Mouse (Mus musculus) heart, postnatal 14 days (tissue): Measurements from ENCODE around the gene Atxn10. TPM values are rescaled to one million over a fixed set of nuclear protein-coding genes. Genes with fewer than 3 reads are reported as not detected.

Experiments used
- DNase-seq, 2 experiments: peaks; one replicate each; pipeline ENCODE4 v3.0.0; 2021 to 2022
- intact Hi-C: fragments of 180-260 bp; cut with DNase I; formaldehyde crosslinking; loops from one replicate; pipeline ENCODE4 v1.15.1; 2025
- total RNA-seq, 2 experiments: library from RNA; stranded (reverse); gene quantifications; 2 replicates each; pipeline ENCODE4 v1.2.3; 2021

The Atxn10 gene
- total RNA-seq, 2 experiments from 2014 or later: 79.3 to 80.6 TPM

GRCm38 (mm10) chr15:85463027-85463790, 127.2 kb downstream of the Atxn10 start:
- intact Hi-C loops: no loop called here
- DNase-seq: no peak

- intact Hi-C loops: no loop called here
- no peak for DNase-seq
Measured at GRCm38 (mm10) chr15:85464190-85464589, 128.1 kb downstream of the Atxn10 start.

- no peak for DNase-seq
- intact Hi-C loops: no loop called here
Measured at GRCm38 (mm10) chr15:85464823-85465565, 128.9 kb downstream of the Atxn10 start.

GRCm38 (mm10) chr15:85466456-85467067, 130.5 kb downstream of the Atxn10 start:
- intact Hi-C loops: no loop called here
- no peak for DNase-seq

GRCm38 (mm10) chr15:85469401-85469800, 133.4 kb downstream of the Atxn10 start:
- no peak for DNase-seq
- intact Hi-C loops: no loop called here

DNA sequence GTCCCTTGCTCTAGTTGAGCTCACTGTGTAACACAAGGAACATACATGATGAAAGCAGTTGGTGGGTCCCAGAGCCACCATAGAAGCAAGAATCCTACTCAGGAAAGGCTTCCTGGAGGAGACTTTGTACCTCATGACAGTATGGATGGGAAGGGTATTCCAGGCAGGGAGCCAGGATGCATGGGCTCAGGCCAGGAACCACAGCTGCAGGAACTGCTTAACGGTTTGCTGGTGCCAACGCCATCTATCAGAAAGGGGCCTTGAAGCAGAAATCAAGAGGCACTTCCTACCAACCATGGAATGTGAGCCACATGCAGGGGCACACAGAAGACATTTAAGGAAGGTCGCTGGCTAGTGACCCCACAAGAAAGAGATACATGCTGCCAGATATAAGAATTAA, 138.7 kb downstream of the Atxn10 start:
- intact Hi-C loops: loop anchor here (5.0 kb wide), 1 partner anchor 207 kb away; no protein-coding TSS in a partner anchor
- DNase-seq: no peak

DNA sequence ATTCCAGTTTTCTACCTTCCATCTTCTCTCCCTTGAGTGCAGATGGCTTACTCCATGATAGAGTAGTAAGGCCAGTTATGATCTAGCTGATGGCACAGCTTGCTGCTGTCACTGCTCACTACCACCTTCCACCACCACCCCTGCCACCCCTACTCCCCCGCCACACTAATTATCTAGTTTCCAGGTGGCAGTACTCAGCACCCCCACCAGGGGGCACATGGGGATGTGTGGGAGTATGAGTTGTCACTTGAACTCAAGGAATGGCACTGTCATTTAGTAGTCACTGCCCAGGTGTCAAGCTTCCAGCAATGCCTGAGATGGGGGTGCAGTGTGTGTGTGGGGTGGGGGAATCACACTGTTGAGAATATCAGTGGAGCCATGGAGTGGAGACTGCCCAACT, 141.5 kb downstream of the Atxn10 start:
- DNase-seq: peak; percentile 64 to 80
- intact Hi-C loops: loop anchor here (1.0 to 5.0 kb wide), 3 partner anchors 105 to 210 kb away; partner anchors contain the start of gene Wnt7b

DNA sequence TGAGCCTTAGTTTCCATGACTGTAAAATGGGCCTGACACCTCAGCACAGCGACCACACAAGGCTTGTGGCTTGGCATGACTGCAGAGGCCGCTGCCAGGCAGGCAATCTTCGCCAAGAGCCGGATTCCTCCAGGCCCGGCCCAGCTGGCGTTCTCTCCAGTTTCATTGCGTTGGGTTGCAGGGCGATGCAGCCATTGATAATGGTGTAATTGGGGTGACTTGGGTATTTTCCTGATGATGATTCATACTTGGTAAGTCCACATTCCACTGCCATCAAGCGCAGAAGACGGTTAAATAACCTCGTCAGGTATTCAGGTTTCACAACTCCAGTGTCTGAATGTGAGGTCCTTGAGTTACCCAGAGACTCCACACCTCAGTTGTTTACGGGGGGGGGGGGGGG, 143.3 kb downstream of the Atxn10 start:
- intact Hi-C loops: loop anchor here (5.0 kb wide), 1 partner anchor 212 kb away; no protein-coding TSS in a partner anchor
- DNase-seq: no peak

DNA sequence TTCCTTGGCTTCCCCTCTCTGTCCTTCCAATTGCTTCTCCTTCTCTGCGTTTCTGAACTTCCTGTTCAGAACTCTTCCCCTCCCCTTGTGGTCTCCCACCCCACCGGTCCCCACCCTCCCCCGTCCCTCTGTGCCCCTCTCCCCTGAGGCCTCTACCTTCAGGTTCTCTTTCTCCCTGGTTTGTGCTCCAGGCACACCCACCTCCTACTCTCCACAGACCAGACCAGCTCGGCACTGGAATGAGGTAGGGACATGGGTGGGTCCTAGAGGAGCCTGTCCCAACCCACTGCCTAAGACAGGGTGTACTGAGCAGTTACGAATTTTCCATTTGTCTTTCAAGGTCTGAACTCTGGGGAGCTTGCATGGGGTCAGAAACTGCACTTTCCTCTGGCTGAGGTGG, 143.9 kb downstream of the Atxn10 start:
- DNase-seq: no peak
- intact Hi-C loops: loop anchor here (1.0 to 5.0 kb wide), 2 partner anchors 166 to 213 kb away; no protein-coding TSS in a partner anchor

DNA sequence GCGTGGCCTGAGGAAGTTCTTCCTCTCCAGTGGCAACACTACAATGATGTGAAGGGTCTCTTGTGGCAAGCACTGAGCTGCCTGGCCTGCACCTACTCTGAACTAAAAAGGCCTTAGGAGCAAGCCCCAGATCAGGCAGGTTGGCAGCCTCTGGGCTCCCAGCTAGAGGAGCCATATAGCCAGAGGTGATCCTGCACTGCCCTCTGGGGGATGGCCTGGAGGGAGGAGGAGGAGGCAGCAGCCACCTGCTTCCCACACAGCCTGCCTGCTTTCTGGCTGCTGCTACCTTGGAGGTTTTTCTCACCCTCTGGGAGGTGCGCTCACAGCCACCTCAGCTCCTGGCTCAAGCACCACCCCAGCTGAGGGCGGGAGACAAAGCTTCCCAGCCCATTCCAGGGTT, 144.6 kb downstream of the Atxn10 start:
- peak; percentile 22 to 42 for DNase-seq
- intact Hi-C loops: loop anchor here (1.0 kb wide), 1 partner anchor 166 kb away; no protein-coding TSS in a partner anchor

DNA sequence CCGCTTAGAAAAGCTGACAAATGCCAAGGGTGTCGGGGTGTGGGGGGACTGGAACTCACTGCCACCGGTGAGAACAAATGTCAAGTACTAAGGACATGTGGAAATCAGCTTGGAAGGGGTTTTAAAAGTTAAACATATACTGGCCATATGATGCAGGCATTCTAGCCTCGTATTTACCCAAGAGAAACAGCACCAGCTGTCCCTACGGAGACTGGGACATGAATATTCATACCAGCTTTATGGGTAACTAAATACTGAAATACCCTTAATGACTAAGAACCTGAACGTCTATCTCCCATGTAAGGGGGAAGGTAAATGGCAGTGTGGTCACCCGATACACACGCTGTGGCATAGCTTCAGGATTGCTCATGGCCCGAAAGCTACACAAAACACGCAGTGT, 152.9 kb downstream of the Atxn10 start:
- no peak for DNase-seq
- intact Hi-C loops: no loop called here

DNA sequence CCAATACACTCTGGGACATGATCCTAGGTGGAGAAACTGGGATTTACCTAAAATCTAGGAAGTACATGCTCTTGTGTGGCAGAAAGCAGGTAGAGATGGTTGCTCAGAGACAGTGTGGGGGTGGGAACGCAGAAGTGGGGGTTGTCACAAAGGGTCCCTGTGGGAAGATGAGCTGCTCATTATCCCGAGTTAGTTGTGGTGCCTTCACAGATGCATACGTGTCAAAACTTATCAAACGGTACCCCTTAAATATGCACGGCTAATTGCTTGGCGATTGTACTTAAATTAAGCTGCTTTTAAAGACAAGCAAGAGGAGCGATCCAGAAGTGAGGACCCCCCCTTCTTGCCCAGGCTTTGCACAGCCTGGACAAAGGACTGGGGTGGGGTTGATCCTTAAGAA, 153.7 kb downstream of the Atxn10 start:
- intact Hi-C loops: no loop called here

DNA sequence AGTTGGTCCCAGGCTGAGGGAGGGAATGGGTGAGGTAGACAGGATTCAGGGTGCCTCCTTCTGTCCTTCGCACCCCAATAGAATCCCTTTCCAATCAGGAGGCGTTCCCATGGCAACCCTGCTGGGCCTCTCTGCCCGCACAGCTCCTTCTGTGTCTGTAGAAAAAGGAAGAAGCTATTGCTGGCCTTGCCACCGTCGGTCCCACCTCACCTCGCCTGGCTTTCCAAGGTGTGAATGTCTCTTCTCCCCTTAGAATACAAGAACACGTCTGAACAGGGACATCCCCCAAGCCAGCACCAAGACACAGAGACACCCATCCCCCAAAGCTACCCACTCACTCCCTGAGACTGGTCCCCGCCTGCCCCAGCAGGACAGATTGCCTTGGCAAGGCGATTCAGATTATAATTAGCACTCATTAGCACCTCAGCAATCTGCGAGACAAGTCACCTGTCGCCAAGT, 158.1 kb downstream of the Atxn10 start:
- intact Hi-C loops: no loop called here
- DNase-seq: no peak

More for the DNA sequence above, 153.7 kb downstream of the Atxn10 start:
- no peak for DNase-seq

DNA sequence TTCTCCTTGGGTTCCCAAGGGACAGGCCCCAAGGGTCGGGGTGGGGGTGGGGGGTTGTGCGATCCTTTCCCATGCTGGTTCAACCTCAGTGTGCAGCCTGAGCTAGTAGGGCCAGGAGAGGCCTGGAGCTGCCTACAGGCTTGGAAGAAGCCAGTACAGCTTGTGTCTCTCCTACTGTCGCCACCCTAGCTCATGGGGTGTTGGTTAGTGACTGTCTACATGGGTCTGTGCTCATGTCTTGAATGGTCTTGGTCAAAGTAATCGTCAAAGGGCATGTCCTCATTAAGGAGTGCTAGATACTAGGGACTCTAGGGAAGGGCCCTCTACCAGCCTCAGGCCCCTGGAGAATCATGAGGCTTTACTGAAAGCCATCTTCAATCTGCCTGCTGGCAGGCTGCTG, 161.5 kb downstream of the Atxn10 start:
- no peak for DNase-seq
- intact Hi-C loops: no loop called here

- intact Hi-C loops: no loop called here
- DNase-seq: no peak
Measured at GRCm38 (mm10) chr15:85497981-85498475, 162.0 kb downstream of the Atxn10 start.

GRCm38 (mm10) chr15:85500267-85500666, 164.2 kb downstream of the Atxn10 start:
- no peak for DNase-seq
- intact Hi-C loops: no loop called here

GRCm38 (mm10) chr15:85503127-85503526, 167.1 kb downstream of the Atxn10 start, which contains the start of gene 7530416G11Rik:
TSS of gene 7530416G11Rik (minus strand) at chr15:85503227.
- no peak for DNase-seq
- intact Hi-C loops: no loop called here

DNA sequence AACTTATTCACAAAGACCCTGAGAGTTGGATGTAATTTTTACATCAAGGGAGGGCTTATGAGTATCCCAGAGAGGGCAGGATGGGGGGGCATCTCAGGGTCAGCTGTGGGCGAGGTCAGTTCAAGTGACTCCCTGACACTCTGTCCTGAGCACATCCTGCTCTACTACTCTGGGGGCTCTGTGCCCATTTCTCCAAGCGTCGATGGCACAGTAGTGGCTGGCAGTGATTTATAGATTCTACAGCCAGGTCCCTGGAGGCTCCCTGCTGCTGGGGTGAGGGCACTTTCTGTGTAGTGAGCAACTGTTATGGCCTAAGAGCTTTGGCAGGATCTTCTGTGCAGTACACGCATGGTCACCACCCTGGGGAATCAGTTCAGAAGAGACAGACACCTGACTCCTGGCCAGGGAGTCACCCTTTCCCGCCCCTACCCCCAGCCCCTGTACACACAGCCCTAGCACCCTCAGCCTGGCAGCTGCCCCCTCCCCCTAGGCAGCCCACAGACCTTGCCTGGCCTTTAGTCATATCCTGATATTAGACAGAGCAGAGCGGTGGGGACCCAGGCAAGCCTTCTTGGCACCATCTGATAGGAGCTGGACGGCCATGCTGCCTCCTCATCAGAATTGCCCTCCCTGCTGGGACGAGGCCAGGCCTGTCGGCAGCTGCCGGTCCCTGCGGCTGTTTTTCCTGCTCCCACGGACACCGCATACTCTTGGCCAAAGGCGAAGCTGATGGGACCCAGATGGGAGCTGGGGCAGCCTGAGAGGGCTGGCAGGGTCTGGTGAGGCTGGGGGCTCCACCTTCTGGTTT, 169.3 kb downstream of the Atxn10 start:
- intact Hi-C loops: no loop called here
- DNase-seq: peak; percentile 34 to 47

GRCm38 (mm10) chr15:85506680-85507079, 170.6 kb downstream of the Atxn10 start:
- DNase-seq: no peak
- intact Hi-C loops: no loop called here
